Mouse (Mus musculus) lung, postnatal 0 days (tissue): ENCODE measurements around the gene Rnf26. TPM values are rescaled to one million over a fixed set of nuclear protein-coding genes. Genes with fewer than 3 reads are reported as not detected.
A peak's percentile ranks its signal among the peaks of the same experiment; 100 is the strongest.

Source experiments
- ATAC-seq: fragments of 200-750 bp; cut with Nextera tagmentation; 2 replicates; pipeline ENCODE4 v1.8.0; 2017; ENCODE audit warnings: moderate library complexity
- DNase-seq: peaks from one replicate; pipeline ENCODE4 v3.0.0-alpha.2; 2016; ENCODE audit warnings: low spot score
- H3K27ac ChIP-seq: fragments of 300-500 bp; sonication (generic); 2 replicates; pipeline ENCODE4 v1.5.1; 2014; ENCODE audit warnings: antibody characterized with exemption, mild to moderate bottlenecking, low read length, mixed read lengths
- H3K27me3 ChIP-seq: fragments of 300-500 bp; sonication (generic); replicated peaks from 2 replicates; pipeline ENCODE4 v1.6.1; 2014; ENCODE audit warnings: low read length, mixed read lengths; ENCODE audit not compliant: insufficient read depth
- H3K36me3 ChIP-seq: fragments of 300-500 bp; sonication (generic); 2 replicates; pipeline ENCODE4 v1.6.1; 2014; ENCODE audit warnings: low read length, mixed read lengths; ENCODE audit not compliant: insufficient read depth
- H3K4me1 ChIP-seq: fragments of 300-500 bp; sonication (generic); 2 replicates; pipeline ENCODE4 v1.6.1; 2014; ENCODE audit warnings: antibody characterized with exemption, low read depth, low read length, mixed read lengths; ENCODE audit not compliant: insufficient read depth
- H3K4me2 ChIP-seq: fragments of 300-500 bp; sonication (generic); replicated peaks from 2 replicates; pipeline ENCODE4 v1.6.1; 2014; ENCODE audit warnings: low read depth, mild to moderate bottlenecking, low read length, moderate library complexity, mixed read lengths
- H3K4me3 ChIP-seq: fragments of 300-500 bp; sonication (generic); 2 replicates; pipeline ENCODE4 v1.5.1; 2014; ENCODE audit warnings: low read depth, low read length
- H3K9ac ChIP-seq: fragments of 300-500 bp; sonication (generic); replicated peaks from 2 replicates; pipeline ENCODE4 v1.6.1; 2014; ENCODE audit warnings: low read depth, mild to moderate bottlenecking
- H3K9me3 ChIP-seq: fragments of 300-500 bp; sonication (generic); 2 replicates; pipeline ENCODE4 v1.6.1; 2016; ENCODE audit warnings: low read length, mixed read lengths
- CTCF ChIP-seq: IDR thresholded peaks from 2 replicates; pipeline ENCODE4 v1.5.1; 2016; ENCODE audit warnings: antibody characterized with exemption, mild to moderate bottlenecking
- EP300 ChIP-seq: IDR thresholded peaks from 2 replicates; pipeline ENCODE4 v1.6.1; 2016; ENCODE audit warnings: antibody characterized with exemption, mild to moderate bottlenecking, control low read depth
- WGBS: fragments of 180-500 bp; shearing (Covaris S2); extraction: QIAGEN DNeasy Blood & Tissue Kit; methylation state at CpG from one replicate; pipeline ENCODE4 v1.1.7; 2014; 5-methylcytosine and 5-hydroxymethylcytosine counted together
- polyA plus RNA-seq: library from polyadenylated mRNA; unstranded; fragments of >200 nt; fragmentation: Nextera tagmentation; extraction: Ambion mirVana; gene quantifications from 2 replicates; pipeline ENCODE4 v1.2.1, GENCODE M21; 2015

Rnf26 gene
- polyA plus RNA-seq, 1 experiment from 2014 or later: 19.0 TPM

DNA sequence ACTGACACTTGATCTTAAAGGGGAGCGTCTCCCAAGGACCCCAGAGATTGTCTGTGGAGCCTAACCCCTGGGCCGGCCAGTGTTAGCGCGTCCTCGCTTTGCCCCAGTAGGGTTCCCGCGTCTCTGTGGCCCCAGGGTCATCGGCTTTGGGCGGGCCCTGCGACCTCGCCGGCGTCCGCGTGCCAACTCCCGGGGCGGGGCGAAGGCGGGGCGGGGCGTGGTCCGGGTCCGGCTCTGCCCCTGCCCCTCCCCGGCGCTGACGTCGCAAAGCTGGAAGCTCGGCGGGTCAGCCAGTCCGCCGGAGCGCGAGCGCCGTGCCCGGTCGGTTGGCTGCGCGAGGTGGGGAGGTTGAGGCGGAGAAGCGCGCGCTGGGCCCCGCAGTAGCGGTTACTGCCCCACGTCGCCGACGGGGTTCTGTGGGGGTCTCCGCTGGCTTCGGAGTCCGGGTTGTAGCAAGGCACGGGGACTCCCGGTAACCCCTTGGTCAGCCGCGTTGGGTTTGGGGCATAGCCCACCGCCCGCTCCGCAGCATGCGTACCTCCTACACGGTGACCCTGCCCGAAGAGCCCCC is 28.6 kb downstream of the Rnf26 start:
- ATAC-seq: peak; percentile 87
- Histone ChIP-seq H3K4me3 (peak overlapping the region; percentile 57), H3K9me3 (no peaks in the 10 kb centered on the region), H3K4me2 (peak overlapping the region; percentile 100), H3K4me1 (peaks cover 17% of the 10 kb centered on the region; the same call in 1 of the 2 replicates), H3K27ac (no peak overlapping the region), H3K36me3 (no peaks in the 10 kb centered on the region), H3K27me3 (peaks cover 4% of the 10 kb centered on the region; the same call in 1 of the 2 replicates), H3K9ac (peak overlapping the region; percentile 50)
- TF ChIP-seq CTCF (no peak), EP300 (no peak)
- peak; percentile 94 for DNase-seq
- WGBS: under 1% methylated on average over 37 of the region's 62 CpGs

DNA sequence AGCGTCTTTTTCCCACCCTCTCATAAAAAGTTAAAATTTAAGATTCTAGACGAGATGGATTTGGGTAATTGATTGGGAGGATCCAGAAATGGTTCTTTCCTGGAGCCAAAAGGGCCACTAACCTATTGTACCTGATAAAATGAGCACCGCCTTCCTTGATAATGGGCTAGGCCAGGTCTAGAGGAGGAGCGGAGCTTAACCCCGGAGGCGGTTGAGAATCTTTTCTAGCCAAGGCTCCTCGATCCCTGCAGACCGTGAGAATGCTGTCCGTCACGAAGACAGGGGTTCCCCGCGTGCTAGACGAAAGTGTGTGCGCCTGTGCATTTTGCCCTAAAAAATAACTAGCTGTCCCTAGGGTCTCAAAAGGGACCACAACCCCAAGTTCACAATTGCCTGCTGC is 29.1 kb downstream of the Rnf26 start:
- Histone ChIP-seq H3K4me3 (peak overlapping the region; percentile 57), H3K4me2 (peak overlapping the region; percentile 100), H3K36me3 (no peaks in the 10 kb centered on the region), H3K9ac (no peak overlapping the region), H3K27me3 (peaks cover 4% of the 10 kb centered on the region; the same call in 1 of the 2 replicates), H3K27ac (no peak overlapping the region), H3K9me3 (no peaks in the 10 kb centered on the region), H3K4me1 (peaks cover 21% of the 10 kb centered on the region; the same call in 1 of the 2 replicates)
- WGBS: 2% methylated on average over 14 of the region's 14 CpGs
- DNase-seq: no peak
- ATAC-seq: no peak
- TF ChIP-seq EP300 (no peak), CTCF (no peak)

DNA sequence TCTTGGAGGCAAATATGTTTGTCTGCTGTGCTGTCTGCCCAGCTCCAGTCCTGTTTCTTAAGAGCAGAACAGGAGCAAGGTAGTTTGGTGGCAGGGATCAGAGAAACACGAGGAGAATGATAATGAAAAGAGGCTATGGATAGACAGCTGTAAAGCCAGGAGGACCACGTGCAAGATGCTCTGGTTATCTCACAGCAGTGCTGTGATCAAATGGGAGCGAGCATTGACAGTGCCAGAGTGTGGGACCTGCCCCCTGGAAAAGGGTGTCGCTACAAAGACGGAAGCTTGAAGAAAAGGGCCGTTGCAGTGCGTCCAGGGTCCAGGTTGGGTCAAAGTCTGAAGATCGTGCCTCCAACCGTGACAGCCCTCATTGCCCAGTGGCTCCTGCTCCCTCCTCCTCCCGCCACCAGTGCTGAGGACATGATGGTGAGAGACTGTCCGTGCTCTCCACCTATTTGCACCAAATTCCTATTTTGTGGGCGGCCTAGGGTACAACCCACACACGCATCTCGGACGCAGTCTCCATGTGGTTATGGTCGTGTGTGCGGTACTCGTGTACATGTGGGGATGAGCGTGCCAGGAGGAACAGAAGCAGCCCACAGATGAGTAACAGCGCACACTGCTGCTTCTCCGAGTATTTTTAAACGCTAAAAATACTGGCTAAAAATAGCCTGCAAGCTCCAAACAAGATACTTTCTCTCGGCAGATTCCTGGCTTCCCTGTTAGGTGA is 29.8 kb downstream of the Rnf26 start:
- TF ChIP-seq EP300 (no peak), CTCF (no peak)
- Histone ChIP-seq H3K36me3 (no peaks in the 10 kb centered on the region), H3K9ac (no peak overlapping the region), H3K4me2 (peak overlapping the region; percentile 100), H3K27ac (no peak overlapping the region), H3K27me3 (peaks cover 4% of the 10 kb centered on the region; the same call in 1 of the 2 replicates), H3K4me1 (peaks cover 24% of the 10 kb centered on the region; the same call in 1 of the 2 replicates), H3K4me3 (peak overlapping the region; percentile 57; the same call in 1 of the 2 replicates), H3K9me3 (no peaks in the 10 kb centered on the region)
- DNase-seq (no peak), ATAC-seq (no peak)
- WGBS: 10% methylated on average over 23 of the region's 23 CpGs

DNA sequence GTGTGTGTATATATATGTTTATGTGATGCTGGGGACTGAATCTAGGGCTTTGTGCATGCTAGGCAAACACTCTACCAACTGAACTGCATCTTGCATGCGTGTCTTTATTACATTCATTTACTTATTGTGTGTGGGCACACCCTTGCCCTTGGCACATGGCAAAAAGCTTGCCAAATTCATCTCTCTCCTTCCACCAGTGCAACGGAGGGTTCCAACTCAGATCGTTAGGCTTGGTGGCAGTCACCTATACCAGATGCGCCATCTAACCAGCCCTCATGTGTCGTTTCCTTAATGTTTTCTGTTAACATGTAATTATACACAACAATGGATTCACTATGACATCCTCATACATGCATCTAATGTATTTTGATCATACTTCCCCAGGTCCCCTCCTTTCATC is 31.1 kb downstream of the Rnf26 start:
- Histone ChIP-seq H3K27ac (no peak overlapping the region), H3K36me3 (no peaks in the 10 kb centered on the region)
- 88% methylated on average over 5 of the region's 5 CpGs for WGBS

DNA sequence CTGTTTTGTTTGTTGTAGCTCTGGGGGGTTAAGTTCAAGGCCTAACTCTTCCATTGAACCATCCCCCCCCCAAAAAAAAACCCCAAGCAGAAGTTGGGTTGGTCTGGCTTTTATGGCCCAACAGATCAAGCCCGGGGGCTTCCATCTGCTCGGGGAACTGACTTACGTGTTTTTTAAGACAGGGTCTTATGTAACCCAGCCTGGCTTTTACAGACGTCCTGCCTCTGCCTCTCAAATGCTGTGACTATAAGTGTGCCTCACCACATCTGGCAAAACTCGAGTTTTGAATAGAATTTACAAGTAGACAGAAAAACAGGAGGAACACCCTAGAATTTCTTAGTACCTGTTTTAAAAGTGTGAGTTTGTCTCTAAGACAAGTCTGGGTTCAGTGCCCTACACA is 31.7 kb downstream of the Rnf26 start:
- Histone ChIP-seq H3K36me3 (no peaks in the 10 kb centered on the region), H3K9me3 (no peaks in the 10 kb centered on the region), H3K4me3 (no peak overlapping the region), H3K9ac (no peak overlapping the region), H3K27me3 (0 out of 2 replicates have a peak, but pooled peaks cover 4% of the 10 kb centered on the region), H3K27ac (no peak overlapping the region), H3K4me1 (peaks cover 27% of the 10 kb centered on the region; the same call in 1 of the 2 replicates), H3K4me2 (no peak overlapping the region)
- WGBS: 76% methylated on average over 5 of the region's 5 CpGs
- TF ChIP-seq EP300 (no peak), CTCF (no peak)
- DNase-seq (no peak), ATAC-seq (no peak)

More for the DNA sequence above, 31.1 kb downstream of the Rnf26 start:
- TF ChIP-seq EP300: no peak
- no peak for TF ChIP-seq CTCF
- ATAC-seq (no peak), DNase-seq (no peak)
- H3K4me1 ChIP-seq: peaks cover 27% of the 10 kb centered on the region; the same call in 1 of the 2 replicates
- H3K4me3 ChIP-seq: no peak overlapping the region
- H3K9me3 ChIP-seq: no peaks in the 10 kb centered on the region
- no peak overlapping the region for H3K9ac ChIP-seq
- no peak overlapping the region for H3K4me2 ChIP-seq
- peaks cover 4% of the 10 kb centered on the region; the same call in 1 of the 2 replicates for H3K27me3 ChIP-seq

DNA sequence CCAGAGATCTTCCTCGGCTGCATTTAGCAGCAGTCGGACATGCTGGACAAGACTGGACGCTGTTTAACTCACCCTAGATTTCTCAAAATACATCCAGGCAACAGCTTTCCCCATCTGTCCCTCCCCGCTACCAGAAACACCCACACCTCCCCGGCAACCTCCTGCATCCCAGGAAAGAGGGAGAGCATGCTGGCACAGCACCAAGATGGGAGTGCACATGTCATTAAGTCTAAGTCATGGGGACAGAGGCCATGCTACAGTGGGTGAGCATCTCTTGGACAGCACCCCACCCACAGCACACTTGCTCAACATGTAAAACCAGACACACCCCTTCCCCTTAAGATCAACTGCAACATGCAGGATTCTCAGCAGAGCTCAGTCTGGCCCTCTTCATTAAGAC is 32.4 kb downstream of the Rnf26 start:
- no peak overlapping the region for H3K4me2 ChIP-seq
- TF ChIP-seq EP300: no peak
- TF ChIP-seq CTCF: no peak
- H3K36me3 ChIP-seq: no peaks in the 10 kb centered on the region
- H3K4me3 ChIP-seq: no peak overlapping the region
- ATAC-seq (no peak), DNase-seq (peak; percentile 57)
- no peaks in the 10 kb centered on the region for H3K9me3 ChIP-seq
- H3K4me1 ChIP-seq: peaks cover 27% of the 10 kb centered on the region; the same call in 1 of the 2 replicates
- WGBS: 61% methylated on average over 5 of the region's 5 CpGs
- no peak overlapping the region for H3K27ac ChIP-seq
- H3K27me3 ChIP-seq: 0 out of 2 replicates have a peak, but pooled peaks cover 4% of the 10 kb centered on the region
- no peak overlapping the region for H3K9ac ChIP-seq
